Mouse (Mus musculus): ENCODE measurements around the gene Doc2g. TPM values are rescaled to one million over a fixed set of nuclear protein-coding genes. Genes with fewer than 3 reads are reported as not detected.
"Not testable (repeated sequence)": the region's sequence is repeated elsewhere in the genome, so short reads cannot be mapped to it uniquely, and the experiment has no call there.

The Doc2g gene
- total RNA-seq, 2 experiments from 2014 or later, result 73.8 to 83.6 TPM

DNA sequence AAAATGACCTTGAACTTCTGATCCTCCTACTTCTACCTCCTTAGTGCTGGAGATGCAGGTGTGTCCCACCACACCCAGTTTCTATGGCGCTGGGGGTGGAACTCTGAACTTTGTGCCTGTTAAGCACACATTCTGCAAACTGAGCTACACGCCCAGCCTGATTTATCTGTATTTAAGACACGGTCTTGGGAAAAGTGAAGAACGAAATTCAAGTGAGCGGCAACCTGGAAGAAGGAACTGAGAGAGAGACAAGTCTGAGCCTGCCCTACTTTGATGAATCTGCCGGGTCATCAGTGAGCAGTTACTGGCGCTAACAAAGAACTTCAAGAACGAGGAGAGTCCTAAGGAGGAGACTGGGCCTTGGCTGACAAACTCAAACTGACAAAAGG, 43.7 kb downstream of the Doc2g start:
- no peak for DNase-seq
- intact Hi-C loops (cut with DNase I), result no loop called here

DNA sequence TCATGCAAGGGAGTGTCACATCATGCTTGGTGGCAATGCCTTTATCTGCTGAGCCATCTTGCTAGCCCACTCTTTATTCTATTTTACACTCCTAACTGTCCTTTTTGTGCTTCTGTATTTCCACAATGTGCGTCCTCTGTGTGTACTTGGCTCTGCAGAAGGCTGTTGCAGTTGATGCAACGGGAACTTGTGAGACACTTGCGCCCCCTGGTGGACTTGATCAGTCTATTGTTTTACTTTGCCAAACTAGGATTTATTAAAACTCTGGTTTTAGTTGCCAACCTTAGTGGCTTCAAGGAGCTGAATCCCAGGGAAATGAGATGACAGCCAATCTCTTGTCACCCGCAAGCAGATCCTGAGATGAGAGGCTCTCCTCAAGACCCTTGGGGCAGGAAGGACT, 44.7 kb downstream of the Doc2g start:
- intact Hi-C loops (cut with DNase I), result loop anchor here (1.0 kb wide), 1 partner anchor 29 kb away; no protein-coding TSS in a partner anchor
- peak; percentile 81 to 90 for DNase-seq

DNA sequence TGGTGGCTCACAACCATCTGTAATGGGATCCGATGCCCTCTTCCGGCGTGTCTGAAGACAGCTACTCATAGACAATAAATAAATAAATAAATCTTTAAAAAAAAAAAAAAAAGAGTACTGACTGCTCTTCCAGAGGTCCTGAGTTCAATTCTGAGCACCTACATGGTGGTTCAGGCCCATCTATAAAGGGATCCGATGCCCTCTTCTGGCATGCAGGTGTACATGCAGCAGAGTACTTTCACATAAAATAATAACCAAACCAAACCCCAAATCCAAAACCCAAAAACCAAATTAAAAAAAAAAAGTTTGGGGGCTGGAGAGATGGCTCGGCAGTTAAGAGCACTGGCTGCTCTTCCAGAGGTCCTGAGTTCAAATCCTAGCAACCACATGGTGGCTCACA, 46.0 kb downstream of the Doc2g start:
- intact Hi-C loops (cut with DNase I); DNase-seq: not testable (repeated sequence)

DNA sequence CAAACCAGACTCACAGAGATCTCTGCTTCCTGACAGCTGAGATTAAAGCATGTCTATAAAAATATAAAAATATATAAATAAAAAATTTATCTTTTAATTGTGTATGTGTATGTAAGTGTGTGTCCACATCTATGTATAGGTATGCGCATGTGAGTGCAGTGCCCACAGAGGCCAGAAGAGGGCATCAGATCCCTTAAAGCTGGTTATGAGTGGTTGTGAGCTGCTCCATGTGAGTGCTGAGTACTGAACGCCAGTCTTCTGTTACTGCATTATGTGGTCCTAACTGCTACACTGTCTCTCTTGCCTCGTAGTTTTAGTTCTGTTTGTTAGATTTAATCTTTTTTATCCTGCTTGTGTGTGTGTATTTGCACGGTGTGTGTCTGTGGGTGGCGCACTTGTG, 47.9 kb downstream of the Doc2g start:
- intact Hi-C loops (cut with DNase I), result loop anchor here (5.0 kb wide), 1 partner anchor 176 kb away; no protein-coding TSS in a partner anchor
- DNase-seq, result no peak

DNA sequence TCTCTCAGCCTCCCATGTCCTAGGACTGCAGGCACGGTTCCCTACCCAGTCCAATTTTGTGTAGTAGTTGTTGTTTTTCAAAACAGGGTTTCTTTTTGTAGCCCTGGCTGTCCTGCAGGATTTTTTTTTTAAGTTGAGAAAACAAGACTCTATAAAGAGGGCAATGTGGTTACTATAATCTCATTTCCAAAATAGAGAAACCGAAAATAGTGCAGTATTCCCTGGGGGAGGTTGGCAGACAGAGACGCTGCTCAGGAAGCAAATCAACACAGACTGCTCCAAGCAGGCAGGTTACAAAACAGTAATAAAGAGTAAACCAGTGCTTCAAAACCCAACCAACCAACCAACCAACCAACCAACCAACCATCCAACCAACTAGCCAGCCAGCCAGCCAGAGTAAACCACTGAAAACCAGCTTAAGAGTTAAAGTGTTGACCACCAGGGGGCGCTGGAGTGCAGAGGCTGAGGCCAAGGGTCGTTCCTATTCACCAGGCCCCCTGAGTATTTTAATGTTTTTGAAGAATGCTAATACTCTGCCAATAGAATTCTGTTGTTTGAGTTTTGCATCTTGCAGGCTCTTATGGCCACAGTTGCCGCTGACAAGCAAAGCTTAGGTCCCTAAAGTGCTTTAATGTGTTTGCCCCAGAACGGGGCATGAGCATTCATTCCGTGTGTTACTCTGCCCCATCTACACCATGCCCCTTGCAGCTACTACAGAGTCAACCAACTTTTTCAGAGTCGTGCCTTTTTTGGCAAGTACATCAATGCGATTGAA, 48.8 kb downstream of the Doc2g start:
- peak; percentile 75 to 83 for DNase-seq
- intact Hi-C loops (cut with DNase I), result loop anchor here (2.0 to 5.0 kb wide), 2 partner anchors 29 to 175 kb away; partner anchors contain the start of gene Cabp2

DNA sequence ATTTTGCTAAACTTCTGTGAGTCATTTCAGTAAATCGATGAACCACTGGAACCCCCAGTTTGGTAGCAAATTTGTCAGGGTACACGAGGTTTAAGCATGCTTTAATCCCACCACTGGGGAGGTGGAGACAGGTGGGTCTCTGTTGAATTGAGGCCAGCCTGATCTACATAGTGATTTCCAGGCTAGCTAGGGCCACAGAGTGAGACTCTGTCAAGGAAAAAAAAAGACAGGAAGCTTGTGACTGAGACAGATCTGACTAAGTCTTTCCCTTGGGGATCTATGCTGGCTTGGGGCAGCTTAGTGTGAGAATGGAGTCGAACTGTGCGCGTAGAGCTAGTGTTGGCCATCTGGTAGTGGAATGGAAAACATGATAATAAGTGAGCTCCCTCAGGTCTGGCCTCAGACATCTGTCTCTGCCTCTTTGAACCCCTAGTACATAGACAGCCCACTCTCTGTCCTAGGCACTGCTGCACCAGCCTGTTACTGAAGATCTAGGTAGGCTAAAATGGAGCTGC, 49.5 kb downstream of the Doc2g start:
- DNase-seq, result no peak
- intact Hi-C loops (cut with DNase I), result loop anchor here (2.0 to 5.0 kb wide), 2 partner anchors 28 to 175 kb away; partner anchors contain the start of gene Cabp2

DNA sequence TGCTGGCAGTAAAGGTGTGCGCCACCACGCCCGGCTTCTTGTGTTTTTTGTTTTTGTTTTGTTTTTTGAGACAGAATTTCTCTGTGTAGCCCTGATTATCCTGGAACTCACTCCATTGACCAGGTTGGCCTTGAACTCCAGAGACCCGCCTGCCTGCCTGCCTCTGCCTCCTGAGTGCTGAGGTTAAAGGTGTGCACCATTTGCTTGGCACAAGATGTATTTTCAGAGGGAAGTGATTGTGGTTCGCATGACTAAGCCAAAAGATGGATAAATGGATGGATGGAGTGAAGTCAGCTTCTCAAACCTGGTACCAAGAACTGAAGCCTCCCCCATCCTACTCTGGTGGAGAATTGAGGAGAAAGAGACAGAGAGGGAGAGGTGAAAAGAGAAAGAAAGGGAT, 51.5 kb downstream of the Doc2g start:
- no peak for DNase-seq
- intact Hi-C loops (cut with DNase I), result loop anchor here (5.0 kb wide), 1 partner anchor 173 kb away; no protein-coding TSS in a partner anchor

DNA sequence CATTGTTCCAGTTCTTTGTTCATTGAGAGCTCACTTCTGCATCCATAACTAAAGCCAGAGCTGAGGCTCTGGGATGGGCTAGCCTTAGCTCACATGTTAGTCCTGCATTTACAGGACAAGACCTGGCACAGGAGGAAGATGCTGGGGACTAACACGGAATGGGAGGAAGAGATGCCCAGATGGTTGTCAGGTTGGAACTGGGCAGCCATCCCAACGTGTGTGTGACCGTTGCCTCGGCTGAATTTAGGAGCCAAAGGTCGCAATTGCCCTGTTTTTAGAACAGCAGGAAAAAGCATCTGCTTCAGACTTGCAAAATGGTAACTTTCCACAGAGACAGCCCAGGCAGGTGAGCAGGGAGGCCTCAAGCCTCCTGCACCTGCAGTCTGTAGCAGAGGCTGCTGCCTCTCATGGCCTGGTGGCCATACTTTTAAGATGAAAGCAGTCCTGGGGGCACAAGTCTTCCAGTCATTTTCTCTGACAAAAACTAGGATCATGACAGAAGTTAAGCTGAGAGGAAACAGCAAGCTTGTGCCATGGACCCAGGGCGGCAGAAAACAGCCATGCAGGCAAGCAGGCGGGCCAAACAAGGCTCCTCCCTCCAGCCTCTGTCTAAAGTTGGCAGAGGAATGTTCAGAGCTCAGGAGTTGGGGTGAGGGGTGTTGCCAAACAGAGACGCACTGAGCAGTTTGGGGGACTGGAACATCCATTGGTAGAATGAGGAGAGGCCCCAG, 52.3 kb downstream of the Doc2g start:
- DNase-seq, result no peak
- intact Hi-C loops (cut with DNase I), result no loop called here

DNA sequence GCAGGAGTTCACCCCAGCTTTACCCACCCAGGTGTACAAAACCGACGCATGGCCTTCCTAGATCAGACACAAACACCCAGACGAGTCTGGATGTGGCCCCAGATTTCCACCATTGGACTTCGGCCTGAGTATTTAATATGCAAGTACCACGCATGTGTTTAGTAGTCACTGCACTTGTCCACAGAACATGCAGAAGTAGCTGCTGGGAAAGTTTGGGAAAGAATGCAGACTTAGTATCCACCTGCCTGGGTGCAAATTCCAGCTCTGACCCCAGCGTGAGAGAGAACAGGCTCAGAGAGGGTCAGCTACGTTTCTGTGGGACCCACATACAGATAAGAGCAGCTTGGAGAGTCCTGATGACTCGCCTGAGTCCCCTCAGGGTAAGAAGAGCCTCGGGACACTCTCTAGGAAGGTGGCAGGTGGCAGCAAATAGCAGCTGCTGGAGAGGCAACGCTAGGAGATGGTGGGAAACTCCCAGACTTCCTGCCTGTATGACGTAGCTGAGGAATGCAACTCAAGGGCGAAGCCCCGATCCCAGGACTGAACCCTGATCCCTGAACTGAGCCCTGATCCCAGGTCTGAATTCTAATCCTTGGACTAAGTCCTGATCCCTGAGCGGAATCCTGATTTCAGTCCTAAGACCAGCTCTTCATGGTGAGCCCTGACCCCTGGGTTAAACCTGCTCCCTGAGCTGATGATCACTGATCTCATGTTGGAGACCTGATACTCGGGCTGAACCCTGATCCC, 53.0 kb downstream of the Doc2g start:
- intact Hi-C loops (cut with DNase I), result no loop called here

More for the DNA sequence above, 53.0 kb downstream of the Doc2g start:
- no peak for DNase-seq

Other genes with a start within 250 kb of the Doc2g start
- 10 to 100 TPM; 35.3 to 40.1 TPM for gene Kmt5b, start 235.9 kb upstream of the Doc2g start, total RNA-seq (2021)
- gene Chka, start 151.5 kb upstream of the Doc2g start, total RNA-seq (2021), result 10 to 100 TPM; 15.1 to 15.7 TPM
- 10 to 100 TPM; 16.0 to 20.4 TPM for gene Tcirg1, start 96.2 kb upstream of the Doc2g start, total RNA-seq (2021)
- gene Ndufs8, start 90.5 kb upstream of the Doc2g start, total RNA-seq (2021), result 100 to 1,000 TPM; 438 to 441 TPM
- gene Aldh3b1, start 73.5 kb upstream of the Doc2g start, total RNA-seq (2021), result 1 to 10 TPM; 2.6 to 3.2 TPM
- gene Unc93b1, start 68.1 kb upstream of the Doc2g start, total RNA-seq (2021), result 10 to 100 TPM; 21.7 to 21.9 TPM
- gene Aldh3b3, start 44.7 kb upstream of the Doc2g start, total RNA-seq (2021), result under 1 TPM; 0.12 to 0.31 TPM
- under 1 TPM; 0.57 to 0.59 TPM for gene Aldh3b2, start 31.0 kb upstream of the Doc2g start, total RNA-seq (2021)
- 10 to 100 TPM; 11.7 to 15.2 TPM for gene Acy3, start 16.7 kb upstream of the Doc2g start, total RNA-seq (2021)
- gene Tbx10, start 10.6 kb upstream of the Doc2g start, total RNA-seq (2021), result not detected
- 10 to 100 TPM; 66.8 to 69.4 TPM for gene Nudt8, start 2.7 kb upstream of the Doc2g start, total RNA-seq (2021)
- gene Gm49405, start 2.7 kb upstream of the Doc2g start, total RNA-seq (2021), result 1 to 10 TPM; 2.0 to 2.6 TPM
- gene Ndufv1, start 9.5 kb downstream of the Doc2g start, total RNA-seq (2021), result 1,000 to 10,000 TPM; 1,061 to 1,067 TPM
- 100 to 1,000 TPM; 257 to 271 TPM for gene Gstp1, start 34.7 kb downstream of the Doc2g start, total RNA-seq (2021)
- gene Gstp2, start 42.7 kb downstream of the Doc2g start, total RNA-seq (2021), result 10 to 100 TPM; 80.8 to 90.7 TPM
- gene Gstp3, start 56.3 kb downstream of the Doc2g start, total RNA-seq (2021), result not detected
- gene Cabp2, start 78.3 kb downstream of the Doc2g start, total RNA-seq (2021), result not detected
- gene Cdk2ap2, start 93.9 kb downstream of the Doc2g start, total RNA-seq (2021), result 10 to 100 TPM; 24.2 to 27.5 TPM
- 10 to 100 TPM; 25.0 to 26.4 TPM for gene Pitpnm1, start 96.7 kb downstream of the Doc2g start, total RNA-seq (2021)
- 10 to 100 TPM; 47.0 to 60.6 TPM for gene Aip, start 122.5 kb downstream of the Doc2g start, total RNA-seq (2021)
- gene Gpr152, start 136.5 kb downstream of the Doc2g start, total RNA-seq (2021), result not detected
- not detected for gene Cabp4, start 140.7 kb downstream of the Doc2g start, total RNA-seq (2021)
- 10 to 100 TPM; 61.9 to 70.9 TPM for gene Coro1b, start 145.3 kb downstream of the Doc2g start, total RNA-seq (2021)
- 1 to 10 TPM; 3.2 to 6.7 TPM for gene Ptprcap, start 150.3 kb downstream of the Doc2g start, total RNA-seq (2021)
- gene Rps6kb2, start 160.0 kb downstream of the Doc2g start, total RNA-seq (2021), result 10 to 100 TPM; 21.6 to 23.6 TPM
- 10 to 100 TPM; 36.1 to 43.3 TPM for gene Carns1, start 172.2 kb downstream of the Doc2g start, total RNA-seq (2021)
- 1 to 10 TPM; 4.0 to 7.5 TPM for gene Tbc1d10c, start 188.0 kb downstream of the Doc2g start, total RNA-seq (2021)
- 100 to 1,000 TPM; 368 to 404 TPM for gene Ppp1ca, start 188.8 kb downstream of the Doc2g start, total RNA-seq (2021)
- 1 to 10 TPM; 4.7 to 5.0 TPM for gene Rad9a, start 198.3 kb downstream of the Doc2g start, total RNA-seq (2021)
- gene Clcf1, start 210.9 kb downstream of the Doc2g start, total RNA-seq (2021), result 1 to 10 TPM; 1.6 to 2.0 TPM
- not detected for gene AC109138.7, start 211.0 kb downstream of the Doc2g start, total RNA-seq (2021)
- gene Pold4, start 228.6 kb downstream of the Doc2g start, total RNA-seq (2021), result 10 to 100 TPM in 1 of 2 experiments, 1 to 10 TPM in 1; 9.5 to 10.8 TPM